Mouse (Mus musculus): ENCODE results near the gene Pla2g4d. TPM values are rescaled to one million over a fixed set of nuclear protein-coding genes. Genes with fewer than 3 reads are reported as not detected.
"Not testable (repeated sequence)": the region's sequence is repeated elsewhere in the genome, so short reads cannot be mapped to it uniquely, and the experiment has no call there.

Pla2g4d gene
- polyA plus RNA-seq, 1 experiment from 2014 or later: 0.11 TPM

- Histone ChIP-seq H3K27me3 (ENCODE audit: control insufficient read depth, insufficient read depth, low read length) (peaks cover 5% of the 10 kb centered on the region), H3K27ac (replicated peaks; ENCODE audit: low read depth, low read length) (no peak overlapping the region), H3K36me3 (ENCODE audit: control insufficient read depth, insufficient read depth, low read length) (no peaks in the 10 kb centered on the region), H3K4me3 (ENCODE audit: low read depth, low read length) (peak overlapping the region; percentile 39), H3K9ac (ENCODE audit: low read length) (peak overlapping the region; percentile 49; the same call in 1 of the 2 replicates), H3K4me2 (ENCODE audit: low read depth, severe bottlenecking) (peak overlapping the region; percentile 66), H3K9me3 (ENCODE audit: control insufficient read depth, low read length) (no peaks in the 10 kb centered on the region), H3K4me1 (ENCODE audit: control insufficient read depth, insufficient read depth, low read length) (no peaks in the 10 kb centered on the region)
- WGBS: 17% methylated on average over 9 of the region's 9 CpGs
- ATAC-seq (ENCODE audit: insufficient number of reproducible peaks, low FRiP score, low TSS enrichment, low read depth) (no peak), DNase-seq (ENCODE audit: low spot score) (no peak)
Observed at GRCm38 (mm10) chr2:120245421-120246016, 43.5 kb downstream of the Pla2g4d start.

- H3K4me1 ChIP-seq (ENCODE audit: control insufficient read depth, insufficient read depth, low read length): no peaks in the 10 kb centered on the region
- DNase-seq (ENCODE audit: low spot score) (peak; percentile 54), ATAC-seq (ENCODE audit: insufficient number of reproducible peaks, low FRiP score, low TSS enrichment, low read depth) (no peak)
- WGBS: 5% methylated on average over 27 of the region's 27 CpGs
- no peaks in the 10 kb centered on the region for H3K9me3 ChIP-seq (ENCODE audit: control insufficient read depth, low read length)
- peak within 1 kb of the TSS; percentile 49; the same call in 1 of the 2 replicates for H3K9ac ChIP-seq (ENCODE audit: low read length)
- H3K36me3 ChIP-seq (ENCODE audit: control insufficient read depth, insufficient read depth, low read length): no peaks in the 10 kb centered on the region
- peak within 1 kb of the TSS; percentile 39 for H3K4me3 ChIP-seq (ENCODE audit: low read depth, low read length)
- peak within 1 kb of the TSS; percentile 66 for H3K4me2 ChIP-seq (ENCODE audit: low read depth, severe bottlenecking)
- no peak within 1 kb of the TSS for H3K27ac ChIP-seq (replicated peaks; ENCODE audit: low read depth, low read length)
- peaks cover 5% of the 10 kb centered on the region for H3K27me3 ChIP-seq (ENCODE audit: control insufficient read depth, insufficient read depth, low read length)
Observed at GRCm38 (mm10) chr2:120244679-120245420, 44.1 kb downstream of the Pla2g4d start, which contains the start of gene Pla2g4e. Gene Pla2g4e, minus strand, starts transcription at chr2:120245335.

- no peak overlapping the region for H3K9ac ChIP-seq (ENCODE audit: low read length)
- WGBS: 85% methylated on average over 2 of the region's 2 CpGs
- H3K36me3 ChIP-seq (ENCODE audit: control insufficient read depth, insufficient read depth, low read length): no peaks in the 10 kb centered on the region
- H3K4me1 ChIP-seq (ENCODE audit: control insufficient read depth, insufficient read depth, low read length): no peaks in the 10 kb centered on the region
- H3K27ac ChIP-seq (replicated peaks; ENCODE audit: low read depth, low read length): no peak overlapping the region
- DNase-seq (ENCODE audit: low spot score) (no peak), ATAC-seq (ENCODE audit: insufficient number of reproducible peaks, low FRiP score, low TSS enrichment, low read depth) (no peak)
- H3K4me3 ChIP-seq (ENCODE audit: low read depth, low read length): no peak overlapping the region
- no peak overlapping the region for H3K4me2 ChIP-seq (ENCODE audit: low read depth, severe bottlenecking)
- H3K27me3 ChIP-seq (ENCODE audit: control insufficient read depth, insufficient read depth, low read length): peaks cover 5% of the 10 kb centered on the region
- no peaks in the 10 kb centered on the region for H3K9me3 ChIP-seq (ENCODE audit: control insufficient read depth, low read length)
Observed at GRCm38 (mm10) chr2:120243995-120244394, 45.0 kb downstream of the Pla2g4d start.

GRCm38 (mm10) chr2:120242791-120243467 is 46.1 kb downstream of the Pla2g4d start:
- no peak overlapping the region for H3K9ac ChIP-seq (ENCODE audit: low read length)

GRCm38 (mm10) chr2:120238733-120239132 is 50.3 kb downstream of the Pla2g4d start:
- H3K4me1 ChIP-seq (ENCODE audit: control insufficient read depth, insufficient read depth, low read length); H3K4me3 ChIP-seq (ENCODE audit: low read depth, low read length); H3K27me3 ChIP-seq (ENCODE audit: control insufficient read depth, insufficient read depth, low read length); H3K9me3 ChIP-seq (ENCODE audit: control insufficient read depth, low read length); H3K36me3 ChIP-seq (ENCODE audit: control insufficient read depth, insufficient read depth, low read length); H3K4me2 ChIP-seq (ENCODE audit: low read depth, severe bottlenecking); H3K9ac ChIP-seq (ENCODE audit: low read length); DNase-seq (ENCODE audit: low spot score); ATAC-seq (ENCODE audit: insufficient number of reproducible peaks, low FRiP score, low TSS enrichment, low read depth); H3K27ac ChIP-seq (replicated peaks; ENCODE audit: low read depth, low read length): not testable (repeated sequence)
- 83% methylated on average over 5 of the region's 9 CpGs for WGBS

More at GRCm38 (mm10) chr2:120242791-120243467, 46.1 kb downstream of the Pla2g4d start:
- no peaks in the 10 kb centered on the region for H3K9me3 ChIP-seq (ENCODE audit: control insufficient read depth, low read length)
- H3K4me3 ChIP-seq (ENCODE audit: low read depth, low read length): no peak overlapping the region
- no peak for ATAC-seq (ENCODE audit: insufficient number of reproducible peaks, low FRiP score, low TSS enrichment, low read depth)
- H3K4me1 ChIP-seq (ENCODE audit: control insufficient read depth, insufficient read depth, low read length): no peaks in the 10 kb centered on the region
- no peak for DNase-seq (ENCODE audit: low spot score)
- H3K27me3 ChIP-seq (ENCODE audit: control insufficient read depth, insufficient read depth, low read length): peaks cover 5% of the 10 kb centered on the region
- H3K4me2 ChIP-seq (ENCODE audit: low read depth, severe bottlenecking): no peak overlapping the region
- 82% methylated on average over 5 of the region's 5 CpGs for WGBS
- H3K27ac ChIP-seq (replicated peaks; ENCODE audit: low read depth, low read length): no peak overlapping the region
- H3K36me3 ChIP-seq (ENCODE audit: control insufficient read depth, insufficient read depth, low read length): no peaks in the 10 kb centered on the region

- Histone ChIP-seq H3K9me3 (ENCODE audit: control insufficient read depth, low read length) (no peaks in the 10 kb centered on the region), H3K36me3 (ENCODE audit: control insufficient read depth, insufficient read depth, low read length) (no peaks in the 10 kb centered on the region), H3K27me3 (ENCODE audit: control insufficient read depth, insufficient read depth, low read length) (no peaks in the 10 kb centered on the region), H3K4me3 (ENCODE audit: low read depth, low read length) (no peak overlapping the region), H3K4me2 (ENCODE audit: low read depth, severe bottlenecking) (no peak overlapping the region), H3K9ac (ENCODE audit: low read length) (no peak overlapping the region), H3K4me1 (ENCODE audit: control insufficient read depth, insufficient read depth, low read length) (no peaks in the 10 kb centered on the region), H3K27ac (replicated peaks; ENCODE audit: low read depth, low read length) (no peak overlapping the region)
- WGBS: 73% methylated on average over 5 of the region's 5 CpGs
- DNase-seq (ENCODE audit: low spot score) (no peak), ATAC-seq (ENCODE audit: insufficient number of reproducible peaks, low FRiP score, low TSS enrichment, low read depth) (no peak)
Observed at GRCm38 (mm10) chr2:120237784-120238183, 51.2 kb downstream of the Pla2g4d start.

GRCm38 (mm10) chr2:120235947-120236640 is 52.9 kb downstream of the Pla2g4d start:
- H3K27me3 ChIP-seq (ENCODE audit: control insufficient read depth, insufficient read depth, low read length): no peaks in the 10 kb centered on the region
- no peaks in the 10 kb centered on the region for H3K9me3 ChIP-seq (ENCODE audit: control insufficient read depth, low read length)
- ATAC-seq (ENCODE audit: insufficient number of reproducible peaks, low FRiP score, low TSS enrichment, low read depth) (no peak), DNase-seq (ENCODE audit: low spot score) (no peak)
- H3K4me3 ChIP-seq (ENCODE audit: low read depth, low read length): no peak overlapping the region
- H3K4me1 ChIP-seq (ENCODE audit: control insufficient read depth, insufficient read depth, low read length): no peaks in the 10 kb centered on the region
- H3K4me2 ChIP-seq (ENCODE audit: low read depth, severe bottlenecking): no peak overlapping the region
- H3K9ac ChIP-seq (ENCODE audit: low read length): no peak overlapping the region
- H3K27ac ChIP-seq (replicated peaks; ENCODE audit: low read depth, low read length): no peak overlapping the region
- 84% methylated on average over 3 of the region's 3 CpGs for WGBS
- no peaks in the 10 kb centered on the region for H3K36me3 ChIP-seq (ENCODE audit: control insufficient read depth, insufficient read depth, low read length)

- 39% methylated on average over 3 of the region's 3 CpGs for WGBS
Observed at GRCm38 (mm10) chr2:120235381-120235780, 53.6 kb downstream of the Pla2g4d start.

More at GRCm38 (mm10) chr2:120235381-120235780, 53.6 kb downstream of the Pla2g4d start:
- no peak overlapping the region for H3K4me2 ChIP-seq (ENCODE audit: low read depth, severe bottlenecking)
- no peaks in the 10 kb centered on the region for H3K4me1 ChIP-seq (ENCODE audit: control insufficient read depth, insufficient read depth, low read length)
- no peak overlapping the region for H3K9ac ChIP-seq (ENCODE audit: low read length)
- H3K27ac ChIP-seq (replicated peaks; ENCODE audit: low read depth, low read length): no peak overlapping the region
- H3K4me3 ChIP-seq (ENCODE audit: low read depth, low read length): no peak overlapping the region
- no peaks in the 10 kb centered on the region for H3K9me3 ChIP-seq (ENCODE audit: control insufficient read depth, low read length)
- no peak for DNase-seq (ENCODE audit: low spot score)
- H3K36me3 ChIP-seq (ENCODE audit: control insufficient read depth, insufficient read depth, low read length): no peaks in the 10 kb centered on the region
- H3K27me3 ChIP-seq (ENCODE audit: control insufficient read depth, insufficient read depth, low read length): no peaks in the 10 kb centered on the region
- ATAC-seq (ENCODE audit: insufficient number of reproducible peaks, low FRiP score, low TSS enrichment, low read depth): no peak
